Mouse (Mus musculus): ENCODE measurements around the gene Sh3rf1.

- TF ChIP-seq POLR2A (IDR thresholded peaks at IDR 0.05; ENCODE audit: borderline replicate concordance, extremely low read depth, low read depth, low read length) (no peak), CTCF (IDR thresholded peaks at IDR 0.05; ENCODE audit: insufficient read depth, low read length) (no peak)
Observed at GRCm38 (mm10) chr8:61239576-61239975, 15.9 kb downstream of the Sh3rf1 start.

All from lung, adult 2 months (tissue).